Mouse (Mus musculus) mammary gland, adult 2 months (tissue): ENCODE results near the gene Olfr288. TPM values are rescaled to one million over a fixed set of nuclear protein-coding genes. Genes with fewer than 3 reads are reported as not detected.

Experiments
- polyA plus RNA-seq: library from polyadenylated mRNA; depleted of rRNA; stranded (reverse); fragments of >200 nt; gene quantifications from 2 replicates; pipeline ENCODE4 v1.2.3, GENCODE M21; 2012; ENCODE audit warnings: low replicate concordance; rRNA removed

The Olfr288 gene
- not detected in 2 replicates for polyA plus RNA-seq

GRCm38 (mm10) chr15:98195442-98195841, at the start of gene Olfr288:
Gene Olfr288, minus strand, starts transcription at chr15:98195542.

DNA sequence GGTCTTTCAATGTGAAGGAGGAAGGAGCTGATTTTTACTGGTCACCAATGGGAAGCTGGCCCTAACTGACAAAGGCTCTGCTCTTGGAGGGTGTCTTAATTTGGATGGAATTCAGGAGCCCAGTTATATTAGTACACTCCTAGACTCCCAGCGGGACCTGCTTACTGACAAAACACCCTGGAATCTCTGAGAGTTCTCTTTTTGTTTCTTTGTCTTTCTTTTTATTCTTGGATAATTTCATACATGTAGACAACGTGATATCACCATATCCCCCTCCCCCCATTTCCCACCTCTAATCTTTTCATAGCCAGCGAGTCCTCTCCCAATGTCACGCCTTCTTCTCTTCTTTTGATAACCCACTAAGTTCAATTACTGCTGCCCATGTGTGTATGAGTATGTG, 39.0 kb upstream of the Olfr288 start, which contains the start of gene Olfr286:
Olfr286 (minus strand) TSS at position 101 of the 400 bp plus-strand sequence.

GRCm38 (mm10) chr15:98220877-98221276, 25.5 kb upstream of the Olfr288 start, which contains the start of the genes Gm44579 and Olfr287:
Gene Gm44579, minus strand, starts transcription at chr15:98220977.
Gene Olfr287, minus strand, starts transcription at chr15:98221056.

GRCm38 (mm10) chr15:98166963-98167644, 28.2 kb downstream of the Olfr288 start, which contains the start of gene Ccdc184:
Gene Ccdc184, plus strand, starts transcription at chr15:98167158.

GRCm38 (mm10) chr15:98165525-98165924, 29.8 kb downstream of the Olfr288 start, which contains the start of gene Asb8:
Gene Asb8, minus strand, starts transcription at chr15:98165625.

Other genes starting within 250 kb of the Olfr288 start
- gene Tmem106c, start 231.3 kb downstream of the Olfr288 start, polyA plus RNA-seq = 38.6 and 74.5 TPM in 2 replicates
- 0.04 TPM in 2 replicates for gene Col2a1, start 190.8 kb downstream of the Olfr288 start, polyA plus RNA-seq
- gene Pfkm, start 103.0 kb downstream of the Olfr288 start, polyA plus RNA-seq = 17.8 and 350 TPM in 2 replicates
- 9.2 and 13.4 TPM in 2 replicates for gene Senp1, start 101.8 kb downstream of the Olfr288 start, polyA plus RNA-seq
- gene Asb8, start 29.9 kb downstream of the Olfr288 start, polyA plus RNA-seq = 39.8 and 71.3 TPM in 2 replicates
- gene Ccdc184, start 28.4 kb downstream of the Olfr288 start, polyA plus RNA-seq = 0.19 and 0.32 TPM in 2 replicates
- gene Gm44579, start 25.4 kb upstream of the Olfr288 start, polyA plus RNA-seq = not detected in 2 replicates
- not detected in 2 replicates for gene Olfr287, start 25.5 kb upstream of the Olfr288 start, polyA plus RNA-seq
- gene Olfr286, start 38.9 kb upstream of the Olfr288 start, polyA plus RNA-seq = not detected in 2 replicates
- not detected in 2 replicates for gene H1fnt, start 61.8 kb upstream of the Olfr288 start, polyA plus RNA-seq
- 1.3 and 3.5 TPM in 2 replicates for gene Zfp641, start 100.6 kb upstream of the Olfr288 start, polyA plus RNA-seq
- gene Olfr285, start 121.8 kb upstream of the Olfr288 start, polyA plus RNA-seq = not detected in 2 replicates
- not detected in 2 replicates for gene Olfr284, start 145.4 kb upstream of the Olfr288 start, polyA plus RNA-seq
- not detected in 2 replicates for gene Olfr283, start 185.4 kb upstream of the Olfr288 start, polyA plus RNA-seq
- not detected in 2 replicates for gene Olfr282, start 235.7 kb upstream of the Olfr288 start, polyA plus RNA-seq